Mouse (Mus musculus) testis, adult 2 months (tissue): ENCODE results near the gene Pard3.

Source experiments
- CTCF ChIP-seq: fragments of 200-500 bp; IDR thresholded peaks from 2 replicates; pipeline ENCODE4 v1.5.1; 2012; ENCODE audit warnings: low read depth, mild to moderate bottlenecking, inconsistent platforms, low read length, moderate library complexity; ENCODE audit not compliant: control insufficient read depth, insufficient read depth, insufficient replicate concordance
- POLR2A ChIP-seq: fragments of 200-500 bp; IDR thresholded peaks from 2 replicates; pipeline ENCODE4 v1.6.1; 2012; ENCODE audit warnings: low read depth, mild to moderate bottlenecking, inconsistent platforms, low read length, moderate library complexity; ENCODE audit not compliant: control insufficient read depth

DNA sequence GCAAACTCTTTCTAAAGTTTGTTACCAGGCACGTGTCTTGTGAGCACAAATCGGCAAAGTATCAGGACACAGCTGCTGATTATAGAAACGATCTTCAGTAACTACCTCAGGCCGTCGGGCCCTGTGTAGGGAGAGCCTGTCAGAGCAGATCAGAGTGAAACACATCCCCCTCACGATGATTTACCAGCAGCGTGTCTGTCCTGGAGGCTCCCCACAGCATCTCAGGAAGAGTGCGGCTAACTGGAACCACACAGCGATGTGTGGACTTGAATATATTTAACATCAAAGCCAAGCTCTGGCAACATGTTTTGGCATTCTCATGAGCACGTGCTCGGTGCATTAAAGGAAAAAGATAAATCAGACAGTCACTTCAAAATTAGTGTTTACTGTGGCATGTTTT is 493.3 kb downstream of the Pard3 start:
- TF ChIP-seq CTCF = no peak
- no peak for TF ChIP-seq POLR2A
